Mouse (Mus musculus) limb, embryonic 11.5 days (tissue): ENCODE data around the gene Pld2. TPM values are rescaled to one million over a fixed set of nuclear protein-coding genes. Genes with fewer than 3 reads are reported as not detected.

Experiments
- ATAC-seq: fragments of 200-750 bp; cut with Nextera tagmentation; 2 replicates; pipeline ENCODE4 v1.8.0; 2017; ENCODE audit warnings: low read depth; ENCODE audit not compliant: insufficient number of reproducible peaks, low FRiP score, low TSS enrichment
- DNase-seq: peaks from one replicate; pipeline ENCODE4 v3.0.0-alpha.2; 2015; ENCODE audit warnings: low spot score
- H3K27ac ChIP-seq: fragments of 300-500 bp; sonication (generic); replicated peaks from 2 replicates; pipeline ENCODE4 v1.5.1; 2014; ENCODE audit warnings: low read depth, mild to moderate bottlenecking, low read length
- H3K27me3 ChIP-seq: fragments of 300-500 bp; sonication (generic); 2 replicates; pipeline ENCODE4 v1.6.1; 2014; ENCODE audit warnings: mild to moderate bottlenecking, low read length, mixed read lengths; ENCODE audit not compliant: control insufficient read depth, insufficient read depth
- H3K36me3 ChIP-seq: fragments of 300-500 bp; sonication (generic); 2 replicates; pipeline ENCODE4 v1.6.1; 2014; ENCODE audit warnings: mild to moderate bottlenecking, low read length, moderate library complexity, mixed read lengths; ENCODE audit not compliant: control insufficient read depth, insufficient read depth
- H3K4me1 ChIP-seq: fragments of 300-500 bp; sonication (generic); 2 replicates; pipeline ENCODE4 v1.6.1; 2014; ENCODE audit warnings: low read length, mixed read lengths; ENCODE audit not compliant: control insufficient read depth, insufficient read depth
- H3K4me2 ChIP-seq: fragments of 300-500 bp; sonication (generic); 2 replicates; pipeline ENCODE4 v1.6.1; 2014; ENCODE audit warnings: low read depth, mild to moderate bottlenecking, moderate library complexity; ENCODE audit not compliant: severe bottlenecking
- H3K4me3 ChIP-seq: fragments of 300-500 bp; sonication (generic); 2 replicates; pipeline ENCODE4 v1.5.1; 2014; ENCODE audit warnings: low read depth, low read length
- H3K9ac ChIP-seq: fragments of 300-500 bp; sonication (generic); 2 replicates; pipeline ENCODE4 v1.6.1; 2014; ENCODE audit warnings: mild to moderate bottlenecking, low read length
- H3K9me3 ChIP-seq: fragments of 300-500 bp; sonication (generic); 2 replicates; pipeline ENCODE4 v1.6.1; 2016; ENCODE audit warnings: low read length; ENCODE audit not compliant: control insufficient read depth
- WGBS: fragments of 180-500 bp; shearing (Covaris S2); extraction: QIAGEN DNeasy Blood & Tissue Kit; methylation state at CpG from one replicate; pipeline ENCODE4 v1.1.7; 2014; 5-methylcytosine and 5-hydroxymethylcytosine counted together
- polyA plus RNA-seq: library from polyadenylated mRNA; unstranded; fragments of >200 nt; fragmentation: Nextera tagmentation; extraction: Ambion mirVana; gene quantifications from 2 replicates; pipeline ENCODE4 v1.2.1, GENCODE M21; 2014

The Pld2 gene
- polyA plus RNA-seq, 1 experiment from 2014 or later: 3.9 TPM

GRCm38 (mm10) chr11:70511242-70511641, 28.6 kb upstream of the Pld2 start:
- Histone ChIP-seq H3K27ac (no peak overlapping the region), H3K36me3 (no peaks in the 10 kb centered on the region), H3K9me3 (no peaks in the 10 kb centered on the region), H3K27me3 (no peaks in the 10 kb centered on the region), H3K4me1 (peaks cover 6% of the 10 kb centered on the region), H3K9ac (no peak overlapping the region), H3K4me3 (no peak overlapping the region), H3K4me2 (no peak overlapping the region)
- DNase-seq (no peak), ATAC-seq (no peak)
- 66% methylated on average over 2 of the region's 2 CpGs for WGBS

- Histone ChIP-seq H3K4me1 (peaks cover 6% of the 10 kb centered on the region), H3K4me2 (no peak overlapping the region), H3K4me3 (no peak overlapping the region), H3K27ac (no peak overlapping the region), H3K9me3 (no peaks in the 10 kb centered on the region), H3K36me3 (no peaks in the 10 kb centered on the region), H3K9ac (no peak overlapping the region), H3K27me3 (no peaks in the 10 kb centered on the region)
- 91% methylated on average over 7 of the region's 7 CpGs for WGBS
- no peak for DNase-seq
- ATAC-seq: no peak
These were observed 28.0 kb upstream of the Pld2 start for GRCm38 (mm10) chr11:70511825-70512224.

GRCm38 (mm10) chr11:70512709-70513342, 27.0 kb upstream of the Pld2 start:
- H3K27ac ChIP-seq: no peak overlapping the region
- H3K9me3 ChIP-seq: no peaks in the 10 kb centered on the region
- no peak overlapping the region for H3K4me2 ChIP-seq
- DNase-seq: no peak
- H3K4me1 ChIP-seq: peaks cover 6% of the 10 kb centered on the region
- 82% methylated on average over 7 of the region's 7 CpGs for WGBS
- H3K36me3 ChIP-seq: no peaks in the 10 kb centered on the region
- no peaks in the 10 kb centered on the region for H3K27me3 ChIP-seq
- no peak overlapping the region for H3K9ac ChIP-seq
- no peak for ATAC-seq
- no peak overlapping the region for H3K4me3 ChIP-seq

GRCm38 (mm10) chr11:70513520-70513919, 26.3 kb upstream of the Pld2 start:
- Histone ChIP-seq H3K36me3 (no peaks in the 10 kb centered on the region), H3K9me3 (no peaks in the 10 kb centered on the region), H3K27me3 (no peaks in the 10 kb centered on the region), H3K4me2 (no peak overlapping the region), H3K9ac (no peak overlapping the region), H3K4me3 (no peak overlapping the region), H3K4me1 (peaks cover 6% of the 10 kb centered on the region), H3K27ac (no peak overlapping the region)
- WGBS: 64% methylated on average over 11 of the region's 11 CpGs
- no peak for ATAC-seq
- no peak for DNase-seq

GRCm38 (mm10) chr11:70514288-70514687, 25.6 kb upstream of the Pld2 start, which contains the start of gene Vmo1:
Vmo1 (minus strand) TSS chr11:70514616.
- no peak for ATAC-seq
- peaks cover 6% of the 10 kb centered on the region for H3K4me1 ChIP-seq
- WGBS: 92% methylated on average over 7 of the region's 7 CpGs
- H3K27ac ChIP-seq: no peak within 1 kb of the TSS
- DNase-seq: no peak
- H3K36me3 ChIP-seq: no peaks in the 10 kb centered on the region
- no peak within 1 kb of the TSS for H3K4me2 ChIP-seq
- H3K9ac ChIP-seq: no peak within 1 kb of the TSS
- no peaks in the 10 kb centered on the region for H3K27me3 ChIP-seq
- H3K4me3 ChIP-seq: no peak within 1 kb of the TSS
- no peaks in the 10 kb centered on the region for H3K9me3 ChIP-seq

GRCm38 (mm10) chr11:70516352-70516751, 23.5 kb upstream of the Pld2 start:
- peak; percentile 39 for DNase-seq
- 21% methylated on average over 2 of the region's 2 CpGs for WGBS
- H3K4me3 ChIP-seq: no peak overlapping the region

GRCm38 (mm10) chr11:70518436-70518835, 21.4 kb upstream of the Pld2 start:
- Histone ChIP-seq H3K9me3 (no peaks in the 10 kb centered on the region), H3K27me3 (no peaks in the 10 kb centered on the region), H3K4me1 (peaks cover 6% of the 10 kb centered on the region), H3K4me2 (no peak overlapping the region), H3K4me3 (no peak overlapping the region), H3K27ac (no peak overlapping the region), H3K9ac (no peak overlapping the region), H3K36me3 (no peaks in the 10 kb centered on the region)
- no peak for ATAC-seq
- 72% methylated on average over 1 of the region's 1 CpGs for WGBS
- no peak for DNase-seq

More at GRCm38 (mm10) chr11:70516352-70516751, 23.5 kb upstream of the Pld2 start:
- Histone ChIP-seq H3K4me2 (no peak overlapping the region), H3K27me3 (no peaks in the 10 kb centered on the region), H3K36me3 (no peaks in the 10 kb centered on the region), H3K9me3 (no peaks in the 10 kb centered on the region), H3K4me1 (peaks cover 6% of the 10 kb centered on the region), H3K27ac (no peak overlapping the region), H3K9ac (no peak overlapping the region)
- no peak for ATAC-seq

GRCm38 (mm10) chr11:70518923-70519322, 20.9 kb upstream of the Pld2 start, which contains the start of gene Gltpd2:
Gltpd2 (plus strand) TSS chr11:70519196.
- Histone ChIP-seq H3K4me3 (peak within 1 kb of the TSS; percentile 19), H3K9me3 (no peaks in the 10 kb centered on the region), H3K9ac (peak within 1 kb of the TSS; percentile 71), H3K27ac (no peak within 1 kb of the TSS), H3K27me3 (no peaks in the 10 kb centered on the region), H3K4me1 (peaks cover 6% of the 10 kb centered on the region), H3K4me2 (peak within 1 kb of the TSS; percentile 43), H3K36me3 (no peaks in the 10 kb centered on the region)
- ATAC-seq: no peak
- DNase-seq: no peak
- WGBS: 87% methylated on average over 10 of the region's 10 CpGs
